Mouse (Mus musculus): ENCODE data around the gene Cd302. TPM values are rescaled to one million over a fixed set of nuclear protein-coding genes. Genes with fewer than 3 reads are reported as not detected.

Cd302 gene
- total and polyA plus RNA-seq, 3 experiments: not detected

DNA sequence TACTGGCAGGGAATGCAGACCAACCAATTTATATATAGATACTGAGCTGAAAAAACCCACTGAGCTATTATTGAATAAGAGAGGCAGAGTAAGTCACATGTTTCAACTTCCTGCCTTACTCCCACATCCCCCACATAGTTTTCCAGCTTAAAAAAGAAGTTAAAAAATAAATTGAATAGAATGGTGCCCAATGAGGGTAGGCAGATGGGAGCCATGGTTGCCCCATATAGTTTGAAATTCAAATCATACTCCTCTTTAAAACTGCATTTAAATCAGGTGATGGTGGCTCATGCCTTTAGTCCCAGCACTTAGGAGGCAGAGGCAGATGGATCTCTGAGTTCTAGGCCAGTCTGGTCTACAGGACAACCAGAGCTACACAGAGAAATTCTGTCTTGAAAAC lies 30.8 kb downstream of the Cd302 start:
- Histone ChIP-seq H3K9ac (ENCODE audit: insufficient read depth, low read depth) (no peak overlapping the region), H3K79me2 (replicated peaks; ENCODE audit: control insufficient read depth, extremely low read depth, insufficient read depth, poor library complexity, severe bottlenecking) (no peaks in the 10 kb centered on the region), H3K27ac (ENCODE audit: insufficient read depth, low read depth) (no peak overlapping the region), H3K36me3 (replicated peaks in 1 of 2; ENCODE audit: control insufficient read depth in 1 of 2, insufficient read depth in 1 of 2, low read length in 1 of 2) (peaks cover 7 to 31% of the 10 kb centered on the region in 2 experiments), H3K27me3 (replicated peaks) (no peaks in the 10 kb centered on the region), H3K4me3 (replicated peaks in 1 of 3; ENCODE audit: low read depth in 2 of 3, low read length in 2 of 3, poor library complexity in 1 of 3) (no peak overlapping the region), H3K4me1 (ENCODE audit: control insufficient read depth in 1 of 2, insufficient read depth in 2 of 2) (peaks cover 0 to 11% of the 10 kb centered on the region in 2 experiments; a peak in 1 of 4 replicates), H3K9me3 (replicated peaks; ENCODE audit: low read length) (peaks cover 2% of the 10 kb centered on the region), H3K4me2 (ENCODE audit: insufficient read depth, low read depth, poor library complexity, severe bottlenecking) (no peak overlapping the region)
- no peak for TF ChIP-seq MAX (IDR thresholded peaks at IDR 0.05; ENCODE audit: low read length)
- TF ChIP-seq ZNF384 (IDR thresholded peaks at IDR 0.05; ENCODE audit: low read depth, low read length): no peak
- no peak for TF ChIP-seq PAX5 (IDR thresholded peaks at IDR 0.05; ENCODE audit: low read length)
- no peak for TF ChIP-seq JUN (IDR thresholded peaks at IDR 0.05; ENCODE audit: insufficient read depth, low read depth, low read length)
- no peak for TF ChIP-seq SIN3A (IDR thresholded peaks at IDR 0.05; ENCODE audit: low read length)
- no peak for TF ChIP-seq USF1 (IDR thresholded peaks at IDR 0.05; ENCODE audit: low read depth, low read length)
- no peak for TF ChIP-seq NELFE (IDR thresholded peaks at IDR 0.05; ENCODE audit: low read depth, low read length)
- no peak for TF ChIP-seq TCF12 (IDR thresholded peaks at IDR 0.05; ENCODE audit: low read depth, low read length)
- no peak for TF ChIP-seq SMC3 (IDR thresholded peaks at IDR 0.05; ENCODE audit: low read depth, low read length)
- TF ChIP-seq MXI1 (IDR thresholded peaks at IDR 0.05; ENCODE audit: low read depth, low read length): no peak
- no peak for TF ChIP-seq IRF4 (IDR thresholded peaks at IDR 0.05; ENCODE audit: low read depth, low read length)
- TF ChIP-seq KAT2A (IDR thresholded peaks at IDR 0.05; ENCODE audit: insufficient replicate concordance, low read length): no peak
- TF ChIP-seq ZKSCAN1 (IDR thresholded peaks at IDR 0.05; ENCODE audit: borderline replicate concordance, low read depth, low read length): no peak
- TF ChIP-seq TBP (conservative IDR thresholded peaks at IDR 0.05; ENCODE audit: low read depth, low read length): no peak
- TF ChIP-seq ELF1 (IDR thresholded peaks at IDR 0.05; ENCODE audit: low read depth, low read length): no peak
- no peak for TF ChIP-seq ETS1 (conservative IDR thresholded peaks at IDR 0.05; ENCODE audit: low read depth, low read length)
- TF ChIP-seq GABPA (IDR thresholded peaks at IDR 0.05; ENCODE audit: insufficient replicate concordance, low read depth, low read length): no peak
- TF ChIP-seq MEF2A (IDR thresholded peaks at IDR 0.05; ENCODE audit: borderline replicate concordance, low read depth, low read length): no peak
- no peak for TF ChIP-seq UBTF (IDR thresholded peaks at IDR 0.05; ENCODE audit: low read depth, low read length)
- in situ Hi-C loops (cut with MboI; ENCODE audit: low pct_ligation_motif_present, low pct_unique_long_range_greater_than_20kb, low sequenced_read_pairs): no loop called here
- DNase-seq (ENCODE audit: extremely low read depth): no peak
- dilution Hi-C loops (cut with MboI; ENCODE audit: extremely low pct_ligation_motif_present, extremely low pct_unique_long_range_greater_than_20kb, low sequenced_read_pairs): no loop called here

DNA sequence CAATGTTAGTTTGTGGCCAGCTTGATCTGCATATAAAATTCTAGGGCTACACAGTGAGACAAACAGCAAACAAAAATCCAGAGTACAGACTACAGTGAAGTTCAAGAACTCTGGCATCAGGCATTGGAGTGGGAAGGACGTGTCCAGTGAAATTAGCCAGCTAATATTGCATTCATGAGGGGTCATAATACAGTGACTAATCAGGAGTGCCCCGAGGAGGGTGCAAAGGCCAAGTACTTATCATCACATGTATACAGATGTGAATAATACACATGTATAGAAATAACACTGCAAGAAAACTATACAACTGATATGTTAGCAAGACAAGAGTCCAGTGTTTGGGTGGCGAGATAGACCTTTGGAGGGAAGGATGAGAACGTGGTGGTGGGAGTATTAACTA lies 31.5 kb downstream of the Cd302 start:
- H3K9ac ChIP-seq (ENCODE audit: insufficient read depth, low read depth): no peak overlapping the region
- no peak for DNase-seq (ENCODE audit: extremely low read depth)
- peaks cover 7 to 34% of the 10 kb centered on the region in 2 experiments for H3K36me3 ChIP-seq (replicated peaks in 1 of 2; ENCODE audit: control insufficient read depth in 1 of 2, insufficient read depth in 1 of 2, low read length in 1 of 2)
- peaks cover 0 to 11% of the 10 kb centered on the region in 2 experiments; a peak in 1 of 4 replicates for H3K4me1 ChIP-seq (ENCODE audit: control insufficient read depth in 1 of 2, insufficient read depth in 2 of 2)
- H3K27me3 ChIP-seq (replicated peaks): no peaks in the 10 kb centered on the region
- dilution Hi-C loops (cut with MboI; ENCODE audit: extremely low pct_ligation_motif_present, extremely low pct_unique_long_range_greater_than_20kb, low sequenced_read_pairs) (no loop called here), in situ Hi-C loops (cut with MboI; ENCODE audit: low pct_ligation_motif_present, low pct_unique_long_range_greater_than_20kb, low sequenced_read_pairs) (no loop called here)
- H3K4me3 ChIP-seq (replicated peaks in 1 of 3; ENCODE audit: low read depth in 2 of 3, low read length in 2 of 3, poor library complexity in 1 of 3): no peak overlapping the region
- no peak overlapping the region for H3K4me2 ChIP-seq (ENCODE audit: insufficient read depth, low read depth, poor library complexity, severe bottlenecking)
- H3K9me3 ChIP-seq (replicated peaks; ENCODE audit: low read length): no peaks in the 10 kb centered on the region
- no peak overlapping the region for H3K27ac ChIP-seq (ENCODE audit: insufficient read depth, low read depth)
- H3K79me2 ChIP-seq (replicated peaks; ENCODE audit: control insufficient read depth, extremely low read depth, insufficient read depth, poor library complexity, severe bottlenecking): no peaks in the 10 kb centered on the region
- TF ChIP-seq JUND (conservative IDR thresholded peaks at IDR 0.05; ENCODE audit: low read depth, low read length) (no peak), TBP (conservative IDR thresholded peaks at IDR 0.05; ENCODE audit: low read depth, low read length) (no peak), RAD21 (IDR thresholded peaks at IDR 0.05; ENCODE audit: low read depth, low read length) (no peak), TCF12 (IDR thresholded peaks at IDR 0.05; ENCODE audit: low read depth, low read length) (no peak), ETS1 (conservative IDR thresholded peaks at IDR 0.05; ENCODE audit: low read depth, low read length) (no peak)

Data from CH12.LX (cell line).